Mouse (Mus musculus) activated CD4-positive, CD25-positive, alpha-beta regulatory T cell, adult 4 months (primary cell): ENCODE data around the gene Ptprn2. TPM values are rescaled to one million over a fixed set of nuclear protein-coding genes. Genes with fewer than 3 reads are reported as not detected.

Experiments
- ATAC-seq: one replicate; pipeline ENCODE4 v1.8.0; 2017
- polyA plus RNA-seq, 2 experiments: library from polyadenylated mRNA; unstranded; fragments of 100-300 nt; shearing (Covaris generic); gene quantifications; one replicate each; pipeline ENCODE4 v1.2.1; 2017

Gene Ptprn2
- polyA plus RNA-seq, 2 experiments from 2014 or later: not detected

DNA sequence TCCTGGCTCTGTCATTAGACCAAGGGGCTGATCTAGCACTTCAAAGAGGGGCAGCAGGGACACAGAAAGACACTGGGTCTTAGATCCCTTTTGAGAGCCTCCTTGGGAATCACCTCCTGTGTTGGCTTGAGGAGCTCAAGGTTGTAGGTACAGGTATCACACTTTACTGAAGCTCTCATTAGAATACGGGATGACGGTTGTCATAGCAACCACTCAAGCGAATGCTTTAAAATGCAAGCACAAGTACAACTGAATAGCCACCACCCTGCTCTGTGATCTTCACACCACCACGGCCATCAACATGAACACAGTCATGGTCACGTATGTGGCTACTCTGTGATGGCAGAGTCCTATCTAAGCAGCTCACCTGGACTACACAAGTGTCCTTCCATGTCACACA lies 789.1 kb downstream of the Ptprn2 start:
- ATAC-seq: no peak

GRCm38 (mm10) chr12:117280790-117281189 lies 795.3 kb downstream of the Ptprn2 start:
- no peak for ATAC-seq

- ATAC-seq: no peak
These were observed 797.1 kb downstream of the Ptprn2 start for GRCm38 (mm10) chr12:117282659-117283058.

- no peak for ATAC-seq
These were observed 801.9 kb downstream of the Ptprn2 start for GRCm38 (mm10) chr12:117287456-117287855.

- ATAC-seq: no peak
These were observed 806.4 kb downstream of the Ptprn2 start for GRCm38 (mm10) chr12:117291943-117292342.

DNA sequence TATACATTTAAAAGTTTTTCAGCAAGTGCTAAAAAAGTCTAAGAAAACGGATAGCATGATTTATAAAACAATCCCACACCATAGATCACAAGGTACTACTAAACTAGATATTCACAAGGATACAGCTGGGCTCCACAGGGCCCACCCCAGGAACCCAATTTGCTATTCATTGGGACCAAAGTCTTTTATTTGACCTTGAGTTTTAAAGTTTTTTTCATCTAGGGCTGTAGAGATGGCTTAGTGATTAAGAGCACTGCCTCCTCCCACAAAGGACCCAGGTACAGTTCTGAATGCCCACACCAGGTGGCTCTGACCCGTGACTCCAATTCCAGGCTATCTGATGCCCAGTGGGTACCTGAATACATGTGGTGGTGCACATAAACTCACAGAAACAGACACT lies 811.3 kb downstream of the Ptprn2 start:
- ATAC-seq: no peak

DNA sequence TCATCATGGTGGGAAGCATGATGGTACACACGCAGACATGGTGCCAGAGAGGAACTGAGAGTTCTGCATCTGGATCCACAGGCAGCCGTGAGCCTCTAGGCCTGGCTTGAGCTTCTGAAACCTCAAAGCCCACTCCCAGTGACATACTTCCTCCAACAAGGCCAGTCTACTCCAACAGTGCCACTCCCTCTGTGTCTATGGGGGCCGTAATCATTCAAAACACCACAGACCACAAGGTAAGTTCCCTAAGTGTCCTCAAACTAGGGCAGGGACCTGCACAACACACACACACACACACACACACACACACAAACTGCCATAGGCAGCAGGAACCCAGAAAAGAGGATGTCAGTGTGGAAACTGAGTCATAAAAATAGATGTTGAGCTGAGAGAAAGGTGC lies 813.6 kb downstream of the Ptprn2 start:
- ATAC-seq: no peak

DNA sequence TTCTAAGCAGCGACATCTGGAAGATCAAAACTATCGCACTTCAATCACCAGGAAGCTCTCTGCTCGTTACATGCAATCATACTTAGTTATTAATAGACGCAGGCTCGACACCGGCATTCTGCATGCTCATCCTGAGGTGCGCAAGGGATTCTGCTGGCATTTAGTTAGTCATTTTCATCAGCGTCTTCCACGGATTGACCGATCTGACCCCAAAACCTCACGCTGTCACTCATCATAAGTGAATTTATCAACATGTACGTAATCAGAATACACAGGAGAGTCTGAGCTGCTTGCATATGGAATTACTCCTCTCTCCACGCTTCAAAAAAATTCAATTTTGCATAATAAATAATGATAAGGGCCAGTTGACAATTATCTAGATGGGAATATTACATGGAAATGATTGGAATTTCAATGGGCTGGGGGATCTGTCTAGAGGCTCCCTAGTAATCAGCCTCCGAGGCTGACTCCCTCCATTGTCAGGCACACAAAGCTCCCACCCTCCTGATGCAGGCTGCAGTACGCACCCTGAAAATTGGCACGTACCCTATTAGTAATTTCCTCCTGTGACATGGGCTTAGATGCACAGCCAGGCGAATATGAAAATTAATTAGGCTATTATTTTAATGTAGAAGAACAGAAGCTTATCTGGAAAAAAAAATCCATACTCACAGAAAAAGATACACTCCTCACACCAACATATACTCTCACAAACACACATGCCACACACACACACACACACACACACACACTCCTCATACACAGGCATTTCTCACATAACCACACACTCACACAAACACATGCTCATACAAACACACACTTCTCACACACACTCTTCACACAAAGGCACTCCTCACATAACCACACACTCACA lies 819.5 kb downstream of the Ptprn2 start:
- no peak for ATAC-seq

- ATAC-seq: no peak
These were observed 820.1 kb downstream of the Ptprn2 start for GRCm38 (mm10) chr12:117305625-117306105.

DNA sequence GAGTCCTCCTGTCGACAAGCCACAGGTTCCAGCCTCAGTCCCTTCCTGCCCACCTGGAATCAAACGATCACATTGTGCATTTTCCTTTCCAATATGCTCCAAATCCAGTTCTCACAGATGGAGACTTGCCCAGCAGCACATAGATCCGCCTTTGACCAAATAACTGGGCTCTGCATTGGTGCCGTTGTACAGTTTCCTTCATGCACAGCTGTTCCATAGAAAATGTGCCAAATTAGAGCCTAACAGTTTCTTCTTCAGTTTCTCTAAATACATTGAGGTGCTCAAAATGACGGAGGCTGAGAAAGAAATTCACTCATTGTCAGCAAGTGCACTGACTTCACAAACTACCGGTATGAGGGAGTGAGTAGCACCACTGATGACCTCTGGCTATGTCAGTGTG lies 826.6 kb downstream of the Ptprn2 start:
- no peak for ATAC-seq

GRCm38 (mm10) chr12:117314987-117315386 lies 829.5 kb downstream of the Ptprn2 start:
- ATAC-seq: no peak

DNA sequence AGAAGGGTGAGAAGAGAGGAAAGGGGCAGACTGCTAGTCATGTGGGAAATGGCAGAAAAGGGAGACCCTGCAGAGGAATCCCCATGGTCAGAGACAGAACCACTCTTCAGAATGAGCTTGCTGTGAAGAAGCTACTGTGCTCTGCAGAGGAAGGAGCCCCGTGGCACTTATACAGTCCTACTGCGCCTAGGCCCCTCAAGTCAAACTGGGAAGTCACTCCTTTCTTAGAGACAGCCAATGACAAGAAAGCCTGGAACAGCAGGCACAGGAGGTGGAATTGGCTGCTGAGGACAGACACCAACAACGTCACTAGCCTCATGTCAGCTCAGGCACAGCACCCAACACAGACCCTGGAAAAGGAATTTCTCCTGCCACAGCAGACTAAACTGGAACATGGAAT lies 830.1 kb downstream of the Ptprn2 start:
- ATAC-seq: no peak

DNA sequence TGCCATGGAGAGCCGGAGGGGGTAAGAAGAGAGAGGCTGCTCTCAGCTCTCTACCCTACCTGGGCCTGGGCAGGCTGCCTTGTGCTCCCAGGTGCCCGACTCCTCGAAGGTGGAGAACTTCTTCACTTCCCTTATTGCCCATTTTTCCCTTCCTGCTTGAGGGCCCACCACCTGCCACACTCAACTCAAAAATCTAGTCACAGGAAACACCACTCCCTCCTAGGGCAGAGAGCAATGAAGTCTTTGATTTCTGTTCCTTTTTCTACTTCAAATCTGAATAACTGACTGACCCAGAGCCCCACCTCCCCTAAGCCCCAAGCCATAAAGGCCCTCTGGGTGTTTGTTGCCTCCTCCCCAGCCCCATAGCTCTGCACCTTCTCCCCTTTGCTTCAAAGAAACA lies 832.7 kb downstream of the Ptprn2 start:
- no peak for ATAC-seq

- ATAC-seq: no peak
These were observed 837.5 kb downstream of the Ptprn2 start for GRCm38 (mm10) chr12:117323017-117323416.

Other genes with a start within 250 kb of the Ptprn2 start
- under 1 TPM; 0.38 to 0.75 TPM for gene Wdr60, start 222.7 kb upstream of the Ptprn2 start, polyA plus RNA-seq
- not detected for gene Gm11027, start 210.3 kb upstream of the Ptprn2 start, polyA plus RNA-seq
- gene Esyt2, start 204.5 kb upstream of the Ptprn2 start, polyA plus RNA-seq: 10 to 100 TPM; 43.2 to 55.5 TPM
- gene Ncapg2, start 80.3 kb upstream of the Ptprn2 start, polyA plus RNA-seq: 10 to 100 TPM; 14.7 to 19.4 TPM